Mouse (Mus musculus): ENCODE measurements around the gene Cinp. TPM values are rescaled to one million over a fixed set of nuclear protein-coding genes. Genes with fewer than 3 reads are reported as not detected.

Gene Cinp
- polyA plus RNA-seq, 1 experiment from 2014 or later, result 84.8 TPM

GRCm38 (mm10) chr12:110835182-110835581 is 53.8 kb downstream of the Cinp start:
- Histone ChIP-seq H3K4me1 (ENCODE audit: control insufficient read depth, insufficient read depth, low read length) (0 out of 2 replicates have a peak, but pooled peaks cover 5% of the 10 kb centered on the region), H3K9ac (ENCODE audit: low read length) (no peak overlapping the region), H3K27ac (replicated peaks; ENCODE audit: low read depth, low read length) (no peak overlapping the region), H3K4me3 (ENCODE audit: low read depth, low read length) (no peak overlapping the region), H3K36me3 (ENCODE audit: control insufficient read depth, insufficient read depth, low read length) (no peaks in the 10 kb centered on the region), H3K27me3 (ENCODE audit: control insufficient read depth, insufficient read depth, low read length) (no peaks in the 10 kb centered on the region), H3K4me2 (ENCODE audit: low read depth, severe bottlenecking) (no peak overlapping the region), H3K9me3 (ENCODE audit: control insufficient read depth, low read length) (no peaks in the 10 kb centered on the region)
- no peak for DNase-seq (ENCODE audit: low spot score)
- no peak for ATAC-seq (ENCODE audit: insufficient number of reproducible peaks, low FRiP score, low TSS enrichment, low read depth)
- WGBS, result 89% methylated on average over 3 of the region's 3 CpGs

DNA sequence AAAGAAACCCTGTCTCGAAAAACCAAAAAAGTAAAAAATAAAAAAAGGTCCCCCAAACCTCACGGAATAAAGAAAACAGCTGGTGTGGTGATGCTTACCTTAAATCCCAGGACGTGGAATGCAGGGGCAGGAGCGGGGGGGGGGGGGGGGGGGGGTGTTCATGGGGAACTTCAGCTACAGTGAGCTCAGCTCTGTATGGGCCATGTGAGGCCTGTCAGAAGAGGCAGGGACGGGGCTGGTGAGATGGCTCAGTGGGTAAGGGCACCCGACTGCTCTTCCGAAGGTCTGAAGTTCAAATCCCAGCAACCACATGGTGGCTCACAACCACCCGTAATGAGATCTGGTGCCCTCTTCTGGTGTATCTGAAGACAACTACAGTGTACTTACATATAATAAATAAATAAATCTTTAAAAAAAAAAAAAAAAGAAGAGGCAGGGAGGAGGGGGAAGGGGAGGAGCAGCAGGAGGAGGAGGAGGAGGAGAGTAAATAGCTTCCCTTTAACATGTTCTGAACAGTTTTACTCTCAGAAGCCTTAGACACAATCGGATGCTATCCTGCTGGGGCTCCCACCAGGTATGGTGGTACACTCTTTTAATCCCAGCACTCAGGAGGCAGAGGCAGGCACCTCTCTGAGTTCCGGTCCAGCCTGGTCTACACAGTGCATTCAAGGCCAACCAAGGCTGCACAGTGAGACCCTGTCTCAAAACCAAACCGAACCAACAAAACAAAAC is 58.5 kb downstream of the Cinp start:
- Histone ChIP-seq H3K27me3 (ENCODE audit: control insufficient read depth, insufficient read depth, low read length) (no peaks in the 10 kb centered on the region), H3K36me3 (ENCODE audit: control insufficient read depth, insufficient read depth, low read length) (no peaks in the 10 kb centered on the region), H3K4me1 (ENCODE audit: control insufficient read depth, insufficient read depth, low read length) (no peaks in the 10 kb centered on the region), H3K9me3 (ENCODE audit: control insufficient read depth, low read length) (no peaks in the 10 kb centered on the region), H3K4me2 (ENCODE audit: low read depth, severe bottlenecking) (no peak overlapping the region), H3K9ac (ENCODE audit: low read length) (no peak overlapping the region), H3K4me3 (ENCODE audit: low read depth, low read length) (no peak overlapping the region), H3K27ac (replicated peaks; ENCODE audit: low read depth, low read length) (no peak overlapping the region)
- WGBS, result 85% methylated on average over 9 of the region's 11 CpGs
- ATAC-seq (ENCODE audit: insufficient number of reproducible peaks, low FRiP score, low TSS enrichment, low read depth), result no peak
- DNase-seq (ENCODE audit: low spot score), result no peak

DNA sequence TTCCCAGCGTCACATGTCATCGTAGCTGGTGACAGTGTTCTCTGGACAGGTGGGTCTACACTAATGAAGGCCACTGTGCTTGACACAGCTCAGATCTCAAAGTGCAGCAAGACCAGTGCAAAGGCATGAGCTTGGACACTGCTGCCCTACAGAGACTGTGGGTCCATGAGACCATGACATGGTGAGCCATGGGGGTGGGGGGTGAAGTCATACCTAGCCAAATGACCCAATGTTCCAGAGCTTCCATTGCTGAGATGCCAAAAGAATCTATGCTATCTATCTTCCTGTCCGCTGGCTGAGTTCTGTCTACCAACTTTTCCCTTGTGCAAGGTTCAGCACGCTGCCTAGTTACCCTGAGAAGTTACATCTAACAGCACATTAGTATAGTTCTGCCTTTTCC is 60.0 kb downstream of the Cinp start:
- no peak for ATAC-seq (ENCODE audit: insufficient number of reproducible peaks, low FRiP score, low TSS enrichment, low read depth)
- WGBS, result 95% methylated on average over 4 of the region's 4 CpGs
- DNase-seq (ENCODE audit: low spot score), result no peak

More for the DNA sequence above, 60.0 kb downstream of the Cinp start:
- H3K9ac ChIP-seq (ENCODE audit: low read length), result no peak overlapping the region
- H3K36me3 ChIP-seq (ENCODE audit: control insufficient read depth, insufficient read depth, low read length), result no peaks in the 10 kb centered on the region
- no peaks in the 10 kb centered on the region for H3K9me3 ChIP-seq (ENCODE audit: control insufficient read depth, low read length)
- no peak overlapping the region for H3K4me2 ChIP-seq (ENCODE audit: low read depth, severe bottlenecking)
- no peaks in the 10 kb centered on the region for H3K27me3 ChIP-seq (ENCODE audit: control insufficient read depth, insufficient read depth, low read length)
- no peaks in the 10 kb centered on the region for H3K4me1 ChIP-seq (ENCODE audit: control insufficient read depth, insufficient read depth, low read length)
- H3K4me3 ChIP-seq (ENCODE audit: low read depth, low read length), result no peak overlapping the region
- no peak overlapping the region for H3K27ac ChIP-seq (replicated peaks; ENCODE audit: low read depth, low read length)

Other genes with a start within 250 kb of the Cinp start
- 0.20 and 0.27 TPM in 2 replicates for gene 1700001K19Rik, start 206.5 kb downstream of the Cinp start, polyA plus RNA-seq (2014; fragmentation: Nextera tagmentation; extraction: Ambion mirVana)
- gene Hsp90aa1, start 186.4 kb downstream of the Cinp start, polyA plus RNA-seq (2014; fragmentation: Nextera tagmentation; extraction: Ambion mirVana), result 1,253 and 1,280 TPM in 2 replicates
- 21.6 and 23.2 TPM in 2 replicates for gene Wdr20, start 151.2 kb downstream of the Cinp start, polyA plus RNA-seq (2014; fragmentation: Nextera tagmentation; extraction: Ambion mirVana)
- 5.9 and 7.1 TPM in 2 replicates for gene Mok, start 48.2 kb downstream of the Cinp start, polyA plus RNA-seq (2014; fragmentation: Nextera tagmentation; extraction: Ambion mirVana)
- 4.3 and 4.8 TPM in 2 replicates for gene Zfp839, start 38.9 kb downstream of the Cinp start, polyA plus RNA-seq (2014; fragmentation: Nextera tagmentation; extraction: Ambion mirVana)
- 4.2 and 4.9 TPM in 2 replicates for gene Tecpr2, start 119 bp upstream of the Cinp start, polyA plus RNA-seq (2014; fragmentation: Nextera tagmentation; extraction: Ambion mirVana)
- 12.5 and 14.5 TPM in 2 replicates for gene Ankrd9, start 89.9 kb upstream of the Cinp start, polyA plus RNA-seq (2014; fragmentation: Nextera tagmentation; extraction: Ambion mirVana)
- 15.1 and 17.9 TPM in 2 replicates for gene Rcor1, start 150.2 kb upstream of the Cinp start, polyA plus RNA-seq (2014; fragmentation: Nextera tagmentation; extraction: Ambion mirVana)

All from limb, embryonic 11.5 days (tissue).